Mouse (Mus musculus): ENCODE data around the gene Ogdh.

DNA sequence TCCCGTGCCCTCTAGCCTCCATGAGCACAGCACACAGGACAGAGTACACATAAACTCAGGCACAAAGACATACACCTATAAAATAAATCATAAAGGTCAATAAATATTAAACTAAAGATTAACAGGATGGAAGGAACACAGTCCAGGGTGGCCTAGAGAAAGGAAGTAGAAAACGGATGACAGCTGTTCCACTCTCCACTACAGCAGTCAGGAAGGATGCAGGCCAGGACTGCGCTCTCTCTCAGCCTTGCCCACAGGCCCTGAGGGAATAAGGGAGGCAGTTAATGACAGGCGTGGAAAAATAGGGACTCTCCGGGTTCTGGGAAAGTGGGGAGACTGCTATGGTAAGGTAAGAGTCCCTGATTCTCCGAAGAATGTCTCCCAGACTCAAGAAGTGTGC, 75.0 kb downstream of the Ogdh start:
- no peak for TF ChIP-seq CTCF (IDR thresholded peaks at IDR 0.05; ENCODE audit: low read depth, low read length)
- no peak for TF ChIP-seq POLR2A (IDR thresholded peaks at IDR 0.05; ENCODE audit: extremely low read depth, insufficient read depth, low read length)
